Mouse (Mus musculus): ENCODE results near the gene Satl1. TPM values are rescaled to one million over a fixed set of nuclear protein-coding genes. Genes with fewer than 3 reads are reported as not detected.
"Not testable (repeated sequence)": the region's sequence is repeated elsewhere in the genome, so short reads cannot be mapped to it uniquely, and the experiment has no call there.

Gene Satl1
- polyA plus RNA-seq (2016; fragmentation: Nextera tagmentation; extraction: Ambion mirVana): not detected in 2 replicates

DNA sequence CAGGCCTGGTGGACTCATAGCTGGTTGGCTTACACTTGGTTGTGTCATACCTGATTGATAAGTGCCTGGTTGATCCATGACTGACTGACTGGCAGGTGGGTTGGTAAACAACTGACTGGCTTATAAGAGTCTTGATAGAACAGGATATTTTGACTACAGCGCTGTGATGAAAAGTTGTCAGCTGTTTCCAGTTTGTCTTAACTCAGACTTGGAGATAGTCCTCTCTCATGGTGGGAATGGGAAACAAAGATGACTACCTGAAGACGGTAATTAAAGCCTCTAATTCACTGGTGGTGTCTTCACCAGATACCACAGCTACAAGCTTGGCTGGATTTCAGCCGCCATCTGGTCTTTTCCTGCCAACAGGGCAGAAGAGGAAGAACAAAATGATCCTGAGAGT is at the start of gene Satl1:
Satl1 (minus strand) TSS at position 101 of the 400 bp plus-strand sequence.
- Histone ChIP-seq H3K9me3 (replicated peaks) (no peaks in the 10 kb centered on the region), H3K27me3 (replicated peaks) (no peaks in the 10 kb centered on the region), H3K4me1 (replicated peaks) (no peaks in the 10 kb centered on the region), H3K27ac (ENCODE audit: poor library complexity, severe bottlenecking) (no peak within 1 kb of the TSS), H3K4me3 (no peak within 1 kb of the TSS), H3K4me2 (no peak within 1 kb of the TSS), H3K36me3 (no peaks in the 10 kb centered on the region), H3K9ac (no peak within 1 kb of the TSS)
- 87% methylated on average over 3 of the region's 3 CpGs for WGBS
- ATAC-seq (ENCODE audit: insufficient number of reproducible peaks, low FRiP score): no peak

- Histone ChIP-seq H3K36me3 (no peaks in the 10 kb centered on the region), H3K9me3 (replicated peaks) (no peaks in the 10 kb centered on the region), H3K9ac (no peak overlapping the region), H3K4me1 (replicated peaks) (no peaks in the 10 kb centered on the region), H3K27me3 (replicated peaks) (no peaks in the 10 kb centered on the region), H3K4me2 (no peak overlapping the region), H3K27ac (ENCODE audit: poor library complexity, severe bottlenecking) (no peak overlapping the region), H3K4me3 (no peak overlapping the region)
- ATAC-seq (ENCODE audit: insufficient number of reproducible peaks, low FRiP score): no peak
- whole genome bisulfite sequencing: 71% methylated on average over 2 of the region's 2 CpGs
These were observed 31.5 kb upstream of the Satl1 start for GRCm38 (mm10) chrX:112438064-112438463.

- no peak overlapping the region for H3K4me3 ChIP-seq
- no peak for ATAC-seq (ENCODE audit: insufficient number of reproducible peaks, low FRiP score)
- H3K27ac ChIP-seq (ENCODE audit: poor library complexity, severe bottlenecking): no peak overlapping the region
- H3K36me3 ChIP-seq: no peaks in the 10 kb centered on the region
- H3K4me1 ChIP-seq (replicated peaks): no peaks in the 10 kb centered on the region
- H3K27me3 ChIP-seq (replicated peaks): no peaks in the 10 kb centered on the region
- H3K9ac ChIP-seq: no peak overlapping the region
- H3K9me3 ChIP-seq (replicated peaks): no peaks in the 10 kb centered on the region
- H3K4me2 ChIP-seq: no peak overlapping the region
- WGBS: 56% methylated on average over 1 of the region's 1 CpGs
These were observed 31.0 kb upstream of the Satl1 start for GRCm38 (mm10) chrX:112437580-112437979.

DNA sequence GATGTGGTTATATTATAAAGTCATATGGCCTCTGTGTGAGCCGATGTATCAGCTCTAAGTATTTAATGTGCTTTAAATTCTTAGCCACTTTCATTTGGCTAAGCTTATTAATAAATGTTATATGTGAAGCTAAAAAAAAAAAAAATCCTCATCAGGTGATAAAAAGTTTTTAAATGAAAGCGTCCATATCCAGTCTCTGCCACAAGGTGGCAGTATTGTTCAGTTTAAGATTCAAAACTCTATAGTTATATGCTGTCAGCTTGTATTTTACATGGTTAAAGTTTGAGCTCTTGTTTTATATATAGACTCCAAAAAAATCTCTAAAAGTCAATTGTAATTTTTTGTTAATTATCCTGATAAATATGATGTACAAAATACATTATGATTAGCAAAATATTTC is 16.4 kb upstream of the Satl1 start:
- H3K4me2 ChIP-seq; H3K27ac ChIP-seq (ENCODE audit: poor library complexity, severe bottlenecking); ATAC-seq (ENCODE audit: insufficient number of reproducible peaks, low FRiP score); H3K9ac ChIP-seq; H3K4me1 ChIP-seq (replicated peaks); H3K36me3 ChIP-seq; H3K4me3 ChIP-seq; H3K9me3 ChIP-seq (replicated peaks); H3K27me3 ChIP-seq (replicated peaks): not testable (repeated sequence)
- 40% methylated on average over 2 of the region's 2 CpGs for WGBS

DNA sequence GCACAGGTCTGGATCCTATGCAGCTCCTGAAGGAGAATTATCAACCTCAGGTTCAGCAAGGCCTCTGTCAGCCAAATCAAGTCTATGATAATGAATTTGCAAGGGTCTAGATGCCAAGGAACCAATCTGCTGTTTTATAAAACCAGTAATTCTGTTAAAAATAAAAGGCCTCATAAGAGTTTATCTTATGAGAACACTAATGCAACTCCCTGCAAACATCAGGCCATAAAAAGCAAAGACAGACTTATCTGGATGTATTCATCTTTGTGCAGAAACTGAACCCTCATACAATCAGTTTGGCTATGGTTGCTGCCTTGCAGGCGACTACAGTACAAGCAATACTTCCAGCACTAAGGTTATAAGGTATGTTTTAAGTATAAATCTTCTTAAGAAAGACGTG is 5.7 kb upstream of the Satl1 start:
- no peak overlapping the region for H3K4me2 ChIP-seq
- H3K4me3 ChIP-seq: no peak overlapping the region

GRCm38 (mm10) chrX:112370577-112371410 is 35.8 kb downstream of the Satl1 start:
- not testable (repeated sequence) for H3K27ac ChIP-seq (ENCODE audit: poor library complexity, severe bottlenecking); H3K9ac ChIP-seq; H3K4me3 ChIP-seq; H3K4me1 ChIP-seq (replicated peaks); H3K9me3 ChIP-seq (replicated peaks); H3K27me3 ChIP-seq (replicated peaks); H3K36me3 ChIP-seq; H3K4me2 ChIP-seq
- 76% methylated on average over 5 of the region's 5 CpGs for WGBS
- ATAC-seq (ENCODE audit: insufficient number of reproducible peaks, low FRiP score): peak; percentile 99

More for the DNA sequence above, 5.7 kb upstream of the Satl1 start:
- no peaks in the 10 kb centered on the region for H3K27me3 ChIP-seq (replicated peaks)
- no peak for ATAC-seq (ENCODE audit: insufficient number of reproducible peaks, low FRiP score)
- no peak overlapping the region for H3K27ac ChIP-seq (ENCODE audit: poor library complexity, severe bottlenecking)
- H3K9ac ChIP-seq: no peak overlapping the region
- no peaks in the 10 kb centered on the region for H3K36me3 ChIP-seq
- H3K9me3 ChIP-seq (replicated peaks): no peaks in the 10 kb centered on the region
- no peaks in the 10 kb centered on the region for H3K4me1 ChIP-seq (replicated peaks)
- WGBS: 58% methylated on average over 2 of the region's 2 CpGs

DNA sequence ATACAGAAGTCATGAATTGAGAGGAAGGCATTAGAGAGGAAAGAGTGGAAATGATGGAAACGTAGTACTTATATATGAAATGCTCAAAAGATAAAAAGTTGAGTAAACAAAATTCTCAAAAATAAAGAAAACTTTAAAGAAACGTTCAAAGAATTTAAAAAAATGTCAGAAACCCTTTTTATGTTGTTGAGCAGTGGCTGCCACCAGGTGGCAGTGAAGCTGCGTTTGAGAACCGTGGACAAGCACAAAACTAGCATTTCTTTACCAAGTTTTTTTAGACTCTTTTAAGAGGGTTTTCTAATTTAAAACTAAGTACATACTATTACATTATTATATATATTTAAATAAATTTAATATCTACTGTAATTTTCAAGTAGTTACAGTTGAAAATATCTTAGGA is 38.2 kb downstream of the Satl1 start:
- no peak overlapping the region for H3K9ac ChIP-seq
- H3K4me2 ChIP-seq: no peak overlapping the region
- H3K9me3 ChIP-seq (replicated peaks): peaks cover 6% of the 10 kb centered on the region
- H3K4me1 ChIP-seq (replicated peaks): no peaks in the 10 kb centered on the region
- no peak overlapping the region for H3K27ac ChIP-seq (ENCODE audit: poor library complexity, severe bottlenecking)
- no peak overlapping the region for H3K4me3 ChIP-seq
- ATAC-seq (ENCODE audit: insufficient number of reproducible peaks, low FRiP score): no peak
- 40% methylated on average over 4 of the region's 4 CpGs for WGBS
- H3K27me3 ChIP-seq (replicated peaks): no peaks in the 10 kb centered on the region
- peaks cover 5% of the 10 kb centered on the region; the same call in 1 of the 2 replicates for H3K36me3 ChIP-seq

DNA sequence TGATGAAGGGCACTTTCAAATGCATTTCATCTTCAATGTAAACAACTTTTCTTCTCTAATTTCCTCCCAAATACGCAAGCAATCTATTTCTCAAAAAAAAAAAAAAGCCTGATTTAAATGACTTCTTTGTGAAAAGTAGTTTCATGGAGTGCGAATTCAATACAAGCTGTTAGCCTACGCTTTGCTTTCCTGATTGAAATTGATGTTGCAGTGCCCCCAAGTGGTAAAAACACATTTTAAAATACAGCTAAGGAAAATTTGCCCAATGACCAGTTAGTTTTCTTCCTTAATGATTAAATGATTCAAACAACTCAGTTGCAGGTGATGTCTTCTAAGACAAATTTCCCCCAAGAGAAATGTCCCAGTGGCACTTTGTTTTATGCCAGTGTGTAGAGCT is 58.2 kb downstream of the Satl1 start:
- Histone ChIP-seq H3K4me3 (no peak overlapping the region), H3K27ac (ENCODE audit: poor library complexity, severe bottlenecking) (no peak overlapping the region), H3K9ac (no peak overlapping the region), H3K36me3 (peaks cover 5% of the 10 kb centered on the region; the same call in 1 of the 2 replicates), H3K4me2 (no peak overlapping the region), H3K4me1 (replicated peaks) (no peaks in the 10 kb centered on the region), H3K27me3 (replicated peaks) (no peaks in the 10 kb centered on the region), H3K9me3 (replicated peaks) (no peaks in the 10 kb centered on the region)
- ATAC-seq (ENCODE audit: insufficient number of reproducible peaks, low FRiP score): no peak
- WGBS: 43% methylated on average over 3 of the region's 3 CpGs

GRCm38 (mm10) chrX:112347467-112348394 is 58.8 kb downstream of the Satl1 start:
- H3K27ac ChIP-seq (ENCODE audit: poor library complexity, severe bottlenecking): no peak overlapping the region
- 65% methylated on average over 4 of the region's 4 CpGs for WGBS
- ATAC-seq (ENCODE audit: insufficient number of reproducible peaks, low FRiP score): no peak

DNA sequence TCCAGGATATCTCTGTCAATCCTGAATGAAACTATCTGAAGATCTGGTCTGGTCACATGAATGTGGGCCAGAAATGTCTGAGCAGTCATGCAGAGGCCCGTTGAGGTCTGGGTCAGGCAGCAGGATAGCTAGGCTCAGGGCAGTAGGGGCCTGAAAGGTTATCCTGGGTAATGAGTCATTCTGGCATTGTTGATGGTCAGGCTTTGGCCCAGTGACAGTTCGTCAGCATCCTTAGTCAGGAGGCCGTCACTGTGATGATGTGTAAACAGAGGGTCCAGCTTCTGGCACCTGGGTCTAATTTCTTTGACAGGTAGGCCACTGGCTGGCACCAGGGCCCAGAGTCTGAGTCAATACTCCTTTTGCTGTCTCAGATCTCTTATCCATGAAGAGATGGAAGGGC is 67.1 kb downstream of the Satl1 start:
- H3K27ac ChIP-seq (ENCODE audit: poor library complexity, severe bottlenecking): no peak overlapping the region
- no peak overlapping the region for H3K4me3 ChIP-seq
- WGBS: 59% methylated on average over 3 of the region's 3 CpGs
- no peak for ATAC-seq (ENCODE audit: insufficient number of reproducible peaks, low FRiP score)
- no peak overlapping the region for H3K4me2 ChIP-seq
- H3K27me3 ChIP-seq (replicated peaks): no peaks in the 10 kb centered on the region
- H3K36me3 ChIP-seq: 0 out of 2 replicates have a peak, but pooled peaks cover 3% of the 10 kb centered on the region
- no peaks in the 10 kb centered on the region for H3K4me1 ChIP-seq (replicated peaks)
- H3K9ac ChIP-seq: no peak overlapping the region
- H3K9me3 ChIP-seq (replicated peaks): no peaks in the 10 kb centered on the region

More at GRCm38 (mm10) chrX:112347467-112348394, 58.8 kb downstream of the Satl1 start:
- Histone ChIP-seq H3K9ac (no peak overlapping the region), H3K27me3 (replicated peaks) (no peaks in the 10 kb centered on the region), H3K4me3 (no peak overlapping the region), H3K4me2 (no peak overlapping the region), H3K4me1 (replicated peaks) (no peaks in the 10 kb centered on the region), H3K9me3 (replicated peaks) (no peaks in the 10 kb centered on the region), H3K36me3 (peaks cover 5% of the 10 kb centered on the region; the same call in 1 of the 2 replicates)
